Mouse (Mus musculus) bone marrow macrophage, adult 2 months (primary cell): Measurements from ENCODE around the gene Gcc2.
"Not testable (repeated sequence)": the region's sequence is repeated elsewhere in the genome, so short reads cannot be mapped to it uniquely, and the experiment has no call there.

ENCODE experiments used
- CTCF ChIP-seq: IDR thresholded peaks from 2 replicates; pipeline ENCODE4 v1.5.1; 2012; ENCODE audit warnings: low read depth, mild to moderate bottlenecking, low read length, moderate library complexity
- POLR2A ChIP-seq: IDR thresholded peaks from 2 replicates; pipeline ENCODE4 v1.6.1; 2012; ENCODE audit warnings: mild to moderate bottlenecking, low read depth, low read length, borderline replicate concordance

DNA sequence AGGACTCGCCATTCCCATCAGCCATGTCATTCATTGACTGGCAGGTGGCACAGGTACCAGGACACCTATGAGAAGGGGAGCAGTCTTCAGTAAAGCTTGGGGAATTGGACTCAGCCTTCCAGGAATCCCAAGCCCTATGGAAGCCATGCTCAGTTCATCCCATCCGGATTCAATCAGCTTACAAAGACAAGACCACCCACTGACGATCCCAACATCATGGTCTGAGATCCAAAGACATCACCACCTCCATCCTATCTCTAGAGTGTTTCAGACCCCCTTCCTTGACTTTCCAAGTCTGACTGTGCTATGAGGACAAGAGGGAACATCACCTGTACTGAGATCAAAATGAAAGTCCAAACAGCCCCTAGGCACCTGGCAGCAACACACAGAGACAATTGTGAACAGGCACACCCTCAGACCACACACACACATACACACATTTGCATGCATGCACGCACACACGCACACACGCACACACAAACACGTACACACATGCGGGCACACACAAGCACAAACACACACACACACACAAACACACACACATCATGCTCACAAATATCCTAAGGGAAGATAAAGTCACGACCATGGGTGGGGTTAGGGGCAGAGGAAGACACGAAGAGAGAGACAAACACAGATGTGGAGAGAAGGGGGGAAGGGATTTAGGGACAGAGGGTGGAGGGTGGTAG is 22.1 kb upstream of the Gcc2 start:
- not testable (repeated sequence) for TF ChIP-seq CTCF, POLR2A
